Mouse (Mus musculus): ENCODE data around the gene Vmn2r68.

The Vmn2r68 gene

GRCm38 (mm10) chr7:85237683-85238082, at the start of gene Vmn2r68:
TSS of gene Vmn2r68 (minus strand) at chr7:85237783.
- DNase-seq (ENCODE audit: low spot score in 2 of 2): no peak
